Mouse (Mus musculus) kidney, embryonic 14.5 days (tissue): ENCODE results near the gene Rin3. TPM values are rescaled to one million over a fixed set of nuclear protein-coding genes. Genes with fewer than 3 reads are reported as not detected.
A peak's percentile ranks its signal among the peaks of the same experiment; 100 is the strongest.

Source experiments
- ATAC-seq: fragments of 200-750 bp; cut with Nextera tagmentation; 2 replicates; pipeline ENCODE4 v1.8.0; 2017; ENCODE audit warnings: moderate number of reproducible peaks, mild to moderate bottlenecking, moderate TSS enrichment, moderate library complexity; ENCODE audit not compliant: low FRiP score, low TSS enrichment
- H3K27ac ChIP-seq: fragments of 300-500 bp; sonication (generic); 2 replicates; pipeline ENCODE4 v1.5.1; 2014; ENCODE audit warnings: low read depth, mild to moderate bottlenecking, low read length, moderate library complexity, mixed read lengths
- H3K27me3 ChIP-seq: fragments of 300-500 bp; sonication (generic); 2 replicates; pipeline ENCODE4 v1.6.1; 2014; ENCODE audit warnings: mild to moderate bottlenecking, low read length; ENCODE audit not compliant: control insufficient read depth, insufficient read depth
- H3K36me3 ChIP-seq: fragments of 300-500 bp; sonication (generic); 2 replicates; pipeline ENCODE4 v1.6.1; 2014; ENCODE audit warnings: low read length, mixed read lengths; ENCODE audit not compliant: control insufficient read depth, insufficient read depth
- H3K4me1 ChIP-seq: fragments of 300-500 bp; sonication (generic); 2 replicates; pipeline ENCODE4 v1.6.1; 2014; ENCODE audit warnings: low read length, mixed read lengths; ENCODE audit not compliant: control insufficient read depth, insufficient read depth
- H3K4me2 ChIP-seq: fragments of 300-500 bp; sonication (generic); replicated peaks from 2 replicates; pipeline ENCODE4 v1.6.1; 2014; ENCODE audit warnings: low read depth, mild to moderate bottlenecking, low read length
- H3K4me3 ChIP-seq: fragments of 300-500 bp; sonication (generic); 2 replicates; pipeline ENCODE4 v1.5.1; 2014; ENCODE audit warnings: mild to moderate bottlenecking, low read length
- H3K9ac ChIP-seq: fragments of 300-500 bp; sonication (generic); 2 replicates; pipeline ENCODE4 v1.6.1; 2014; ENCODE audit warnings: low read depth, mild to moderate bottlenecking, low read length, moderate library complexity
- H3K9me3 ChIP-seq: fragments of 300-500 bp; sonication (generic); 2 replicates; pipeline ENCODE4 v1.6.1; 2016; ENCODE audit warnings: low read length; ENCODE audit not compliant: control insufficient read depth
- WGBS: fragments of 180-500 bp; shearing (Covaris S2); extraction: QIAGEN DNeasy Blood & Tissue Kit; methylation state at CpG from one replicate; pipeline ENCODE4 v1.1.7; 2014; 5-methylcytosine and 5-hydroxymethylcytosine counted together
- polyA plus RNA-seq: library from polyadenylated mRNA; unstranded; fragments of >200 nt; fragmentation: Nextera tagmentation; extraction: Ambion mirVana; gene quantifications from 2 replicates; pipeline ENCODE4 v1.2.1, GENCODE M21; 2014

Rin3 gene
- polyA plus RNA-seq, 1 experiment from 2014 or later: 9.2 TPM

DNA sequence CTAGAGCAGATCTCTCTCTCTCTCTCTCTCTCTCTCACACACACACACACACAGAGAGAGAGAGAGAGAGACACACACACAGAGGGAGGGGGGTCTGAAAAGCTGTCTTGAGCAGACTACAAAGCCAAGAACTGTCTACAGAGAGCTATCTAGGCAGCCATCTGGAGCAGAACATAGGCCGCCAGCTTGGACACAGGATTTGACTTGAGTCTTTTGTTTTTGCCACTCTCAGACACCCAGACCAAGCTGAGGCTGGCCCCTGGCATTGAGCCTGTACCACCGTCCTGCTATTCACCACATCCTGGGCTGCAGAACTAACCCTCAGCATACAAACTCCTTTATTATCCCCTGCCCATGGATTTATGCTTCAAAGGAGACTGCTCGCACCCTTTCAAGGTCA lies 136.7 kb downstream of the Rin3 start:
- Histone ChIP-seq H3K9me3 (no peaks in the 10 kb centered on the region), H3K4me1 (no peaks in the 10 kb centered on the region; the same call in 1 of the 2 replicates), H3K4me3 (no peak overlapping the region), H3K27me3 (no peaks in the 10 kb centered on the region), H3K36me3 (no peaks in the 10 kb centered on the region), H3K4me2 (no peak overlapping the region), H3K9ac (no peak overlapping the region), H3K27ac (peak overlapping the region; percentile 37; the same call in 1 of the 2 replicates)
- no peak for ATAC-seq
- 59% methylated on average over 3 of the region's 3 CpGs for WGBS

DNA sequence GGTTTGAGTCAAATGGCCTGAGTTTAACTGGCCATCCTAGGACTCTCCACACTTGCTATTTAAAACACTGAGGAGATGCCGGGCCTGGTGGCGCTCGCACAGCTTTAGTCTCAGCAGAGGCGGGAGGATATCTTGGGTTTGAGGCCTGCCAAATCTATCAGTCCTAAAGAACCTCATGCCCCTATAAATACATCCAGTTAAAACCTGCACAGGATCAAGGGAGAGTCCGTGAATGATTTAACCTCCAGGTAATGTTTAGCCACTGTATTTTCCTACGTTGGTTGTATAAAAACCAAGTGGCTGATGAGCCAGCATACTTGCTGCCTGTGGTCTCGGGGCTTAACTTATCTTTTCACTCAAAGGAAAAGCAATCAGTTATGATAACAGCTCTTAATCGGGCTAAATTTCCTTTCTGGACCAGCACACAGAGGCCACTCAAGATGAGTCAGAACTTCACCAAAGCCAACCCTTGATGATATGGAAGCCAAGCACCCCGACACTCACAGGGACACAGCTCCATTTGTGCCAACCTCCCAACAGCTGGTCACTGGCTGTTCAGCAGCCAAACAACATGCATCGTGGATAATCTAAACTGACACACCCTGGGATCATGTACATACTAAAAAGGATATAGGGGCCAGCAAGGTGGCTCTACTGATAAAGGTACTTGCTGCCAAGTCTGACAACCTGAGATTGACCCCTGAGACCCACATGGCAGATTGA lies 137.5 kb downstream of the Rin3 start:
- H3K9ac ChIP-seq: no peak overlapping the region
- H3K9me3 ChIP-seq: no peaks in the 10 kb centered on the region
- 84% methylated on average over 10 of the region's 10 CpGs for WGBS
- no peak overlapping the region for H3K4me2 ChIP-seq
- no peak for ATAC-seq
- H3K4me3 ChIP-seq: no peak overlapping the region
- H3K27me3 ChIP-seq: no peaks in the 10 kb centered on the region
- H3K4me1 ChIP-seq: no peaks in the 10 kb centered on the region; the same call in 1 of the 2 replicates
- H3K27ac ChIP-seq: no peak overlapping the region
- H3K36me3 ChIP-seq: no peaks in the 10 kb centered on the region

DNA sequence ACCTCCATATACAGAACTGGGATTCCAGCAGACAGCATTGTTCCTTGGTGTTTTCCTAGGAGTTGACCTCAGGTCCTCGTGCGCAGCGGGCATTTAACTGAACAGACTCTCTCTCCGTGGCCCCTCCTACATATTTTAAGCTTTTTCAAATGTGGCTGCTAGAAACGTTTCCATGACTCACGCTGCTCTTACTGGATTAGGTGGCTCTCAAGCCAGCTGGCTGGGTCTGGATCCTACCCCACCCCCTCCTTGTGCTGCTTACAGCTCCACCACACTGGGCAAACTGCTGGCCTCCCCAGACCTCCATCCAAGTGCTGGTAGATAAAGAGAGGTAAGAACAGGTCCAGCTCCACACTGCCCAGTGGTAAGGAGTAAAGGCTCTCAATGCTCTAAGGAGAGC lies 139.2 kb downstream of the Rin3 start:
- no peaks in the 10 kb centered on the region for H3K27me3 ChIP-seq
- WGBS: 85% methylated on average over 6 of the region's 6 CpGs
- no peak overlapping the region for H3K4me3 ChIP-seq
- no peak overlapping the region for H3K27ac ChIP-seq
- H3K4me1 ChIP-seq: no peaks in the 10 kb centered on the region
- no peaks in the 10 kb centered on the region for H3K9me3 ChIP-seq
- H3K4me2 ChIP-seq: no peak overlapping the region
- no peak for ATAC-seq
- no peak overlapping the region for H3K9ac ChIP-seq
- peaks cover 3% of the 10 kb centered on the region; the same call in 1 of the 2 replicates for H3K36me3 ChIP-seq

DNA sequence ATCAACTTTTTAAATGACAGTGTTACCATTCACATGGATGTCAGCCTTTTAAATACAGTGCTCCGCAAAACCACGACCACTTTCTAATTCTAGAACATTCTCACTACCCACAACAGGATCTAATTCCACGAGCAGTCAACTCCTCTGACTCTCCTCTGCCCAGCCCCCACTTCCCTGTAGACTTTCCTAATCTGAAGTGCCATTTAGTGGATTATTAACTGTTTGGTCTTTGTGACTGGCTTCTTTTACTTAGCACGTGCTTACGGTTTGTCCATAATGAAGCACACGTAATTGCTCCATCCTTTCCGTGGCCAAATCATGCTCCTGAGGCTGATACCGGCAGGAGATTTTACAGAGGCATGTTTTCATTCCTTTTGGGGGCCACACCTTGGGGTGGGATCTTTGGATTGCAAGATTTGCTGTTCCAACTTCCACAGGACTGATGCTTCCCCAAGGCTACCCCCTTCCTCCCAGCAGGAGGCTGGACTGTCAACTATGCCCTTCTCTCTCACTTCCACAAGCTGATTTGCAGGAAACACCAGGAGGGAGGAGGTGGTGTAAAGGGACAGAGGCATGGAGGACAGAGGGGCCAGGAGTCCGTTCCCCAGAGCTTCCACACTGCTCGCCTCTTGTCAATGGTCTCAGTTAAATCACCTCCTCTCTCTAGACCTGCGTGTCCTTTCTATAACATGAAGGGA lies 139.9 kb downstream of the Rin3 start:
- Histone ChIP-seq H3K27ac (no peak overlapping the region), H3K4me3 (no peak overlapping the region), H3K4me1 (no peaks in the 10 kb centered on the region), H3K36me3 (peaks cover 3% of the 10 kb centered on the region; the same call in 1 of the 2 replicates), H3K9ac (no peak overlapping the region), H3K4me2 (no peak overlapping the region), H3K27me3 (no peaks in the 10 kb centered on the region), H3K9me3 (no peaks in the 10 kb centered on the region)
- ATAC-seq: no peak
- 89% methylated on average over 11 of the region's 11 CpGs for WGBS

DNA sequence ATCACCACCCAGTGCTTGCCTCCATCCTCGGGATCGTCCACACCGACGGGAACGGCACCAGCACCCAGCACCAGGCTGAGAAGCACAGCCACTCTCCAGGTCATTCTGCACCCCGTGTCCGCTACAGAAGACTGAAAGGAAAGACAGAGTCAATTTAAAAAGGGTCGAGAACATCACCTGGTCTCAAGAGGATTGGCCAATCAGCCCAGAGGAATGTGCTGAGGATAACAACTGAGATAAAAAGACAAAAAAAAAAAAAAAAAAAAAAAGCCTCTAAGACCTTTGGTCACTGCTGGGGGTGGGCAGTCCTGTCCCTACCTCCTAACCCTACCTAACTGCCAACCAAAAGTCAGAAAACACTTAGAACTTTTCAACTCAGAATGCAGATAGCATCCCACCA lies 140.8 kb downstream of the Rin3 start:
- H3K36me3 ChIP-seq: peaks cover 3% of the 10 kb centered on the region; the same call in 1 of the 2 replicates
- ATAC-seq: no peak
- no peak overlapping the region for H3K9ac ChIP-seq
- no peak overlapping the region for H3K4me2 ChIP-seq
- H3K27ac ChIP-seq: no peak overlapping the region
- no peaks in the 10 kb centered on the region for H3K27me3 ChIP-seq
- no peaks in the 10 kb centered on the region for H3K9me3 ChIP-seq
- 93% methylated on average over 8 of the region's 8 CpGs for WGBS
- no peak overlapping the region for H3K4me3 ChIP-seq
- no peaks in the 10 kb centered on the region for H3K4me1 ChIP-seq

DNA sequence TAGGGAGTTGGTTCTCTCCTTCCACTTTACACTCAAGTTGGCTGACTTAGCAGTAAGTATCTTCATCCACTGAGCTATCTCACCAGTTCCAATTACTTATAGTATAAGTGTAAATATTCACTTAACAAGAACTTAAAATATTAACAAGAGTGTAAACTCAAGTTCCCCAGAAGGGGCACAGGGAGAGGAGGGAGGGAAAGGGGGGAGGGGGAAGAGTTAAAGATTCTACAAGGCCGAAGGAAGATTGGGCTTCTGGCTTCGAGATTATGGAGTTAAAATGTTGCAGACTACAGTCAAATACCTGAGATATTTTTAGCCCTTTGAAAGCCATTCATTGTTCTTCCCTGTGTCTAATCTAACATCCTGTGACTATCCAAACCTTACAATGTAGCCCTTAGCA lies 141.6 kb downstream of the Rin3 start:
- WGBS: 69% methylated on average over 2 of the region's 2 CpGs
- Histone ChIP-seq H3K27ac (no peak overlapping the region), H3K27me3 (no peaks in the 10 kb centered on the region), H3K4me2 (no peak overlapping the region), H3K4me1 (no peaks in the 10 kb centered on the region), H3K9me3 (no peaks in the 10 kb centered on the region), H3K36me3 (peaks cover 3% of the 10 kb centered on the region; the same call in 1 of the 2 replicates), H3K4me3 (no peak overlapping the region), H3K9ac (no peak overlapping the region)
- no peak for ATAC-seq

DNA sequence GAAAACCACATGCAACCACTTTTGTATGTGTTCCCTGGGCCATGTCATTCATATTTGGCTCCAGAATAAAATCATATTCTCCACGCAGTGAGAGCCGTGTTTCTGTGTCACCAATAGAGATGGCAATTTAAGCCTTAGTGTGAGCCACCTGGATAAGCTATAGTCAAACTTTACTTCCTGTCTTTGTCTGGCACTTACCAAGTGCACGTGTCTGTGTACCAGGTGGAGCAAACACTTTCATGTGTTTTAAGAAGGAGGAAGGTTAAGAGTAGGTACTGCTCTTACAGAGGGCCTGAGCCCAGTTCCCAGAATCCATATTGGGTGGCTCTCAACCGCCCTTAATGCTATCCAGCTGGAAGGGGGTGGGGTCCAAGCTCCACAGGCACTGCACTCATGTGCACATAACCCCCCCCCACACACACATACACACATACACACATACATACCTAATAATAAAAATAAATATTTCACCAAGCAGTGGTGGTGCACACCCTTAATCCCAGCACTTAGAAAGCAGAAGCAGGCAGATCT lies 142.3 kb downstream of the Rin3 start:
- no peak for ATAC-seq
- peaks cover 3% of the 10 kb centered on the region; the same call in 1 of the 2 replicates for H3K36me3 ChIP-seq
- H3K27ac ChIP-seq: no peak overlapping the region
- H3K4me2 ChIP-seq: no peak overlapping the region
- H3K9me3 ChIP-seq: no peaks in the 10 kb centered on the region
- no peaks in the 10 kb centered on the region for H3K4me1 ChIP-seq
- H3K9ac ChIP-seq: no peak overlapping the region
- 87% methylated on average over 4 of the region's 4 CpGs for WGBS
- H3K4me3 ChIP-seq: no peak overlapping the region
- no peaks in the 10 kb centered on the region for H3K27me3 ChIP-seq

DNA sequence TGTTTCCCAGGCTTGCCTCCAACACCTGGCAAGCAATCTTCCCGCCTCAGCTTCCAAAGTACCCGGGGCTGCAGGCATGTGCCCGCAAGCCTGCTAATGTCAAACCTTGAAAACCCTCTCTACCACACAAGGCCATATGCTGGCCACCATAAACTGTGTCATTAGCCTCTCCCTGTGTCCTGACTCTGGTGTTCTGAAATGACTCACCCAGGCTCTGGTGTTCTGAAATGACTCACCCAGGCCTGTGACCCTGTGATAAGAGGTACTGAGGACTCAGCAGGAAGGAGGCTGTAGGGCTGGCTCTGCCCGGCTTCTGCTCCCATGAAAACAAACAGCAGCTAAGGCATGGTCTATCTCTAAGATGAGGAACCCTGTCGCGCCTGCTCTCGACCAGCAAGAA lies 143.4 kb downstream of the Rin3 start:
- H3K4me2 ChIP-seq: no peak overlapping the region
- no peak for ATAC-seq
- no peaks in the 10 kb centered on the region for H3K9me3 ChIP-seq
- WGBS: 94% methylated on average over 7 of the region's 7 CpGs
- H3K27me3 ChIP-seq: no peaks in the 10 kb centered on the region
- H3K4me3 ChIP-seq: no peak overlapping the region
- H3K27ac ChIP-seq: no peak overlapping the region
- no peaks in the 10 kb centered on the region for H3K4me1 ChIP-seq
- H3K9ac ChIP-seq: no peak overlapping the region
- H3K36me3 ChIP-seq: peaks cover 3% of the 10 kb centered on the region; the same call in 1 of the 2 replicates

DNA sequence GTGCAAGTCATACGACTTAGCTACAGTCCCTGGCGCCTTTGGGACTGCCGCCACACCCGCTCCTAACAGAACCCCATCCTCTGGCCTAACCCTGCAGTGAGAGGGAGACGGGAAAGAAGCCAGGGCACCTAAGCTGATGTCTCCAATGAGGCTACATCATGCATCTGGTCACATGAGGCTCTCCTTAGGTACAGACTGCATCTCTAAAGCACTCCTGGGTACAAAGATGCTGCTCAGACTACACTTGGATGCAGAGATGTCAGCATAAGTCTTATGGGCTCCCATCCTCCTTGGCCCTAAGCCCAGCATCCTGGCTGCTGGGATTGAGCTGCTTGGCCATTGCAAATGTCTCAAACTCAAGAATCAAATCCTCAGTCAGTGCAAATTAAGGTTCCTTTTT lies 146.8 kb downstream of the Rin3 start:
- ATAC-seq: no peak
- Histone ChIP-seq H3K27ac (no peak overlapping the region), H3K4me3 (no peak overlapping the region), H3K36me3 (peaks cover 3% of the 10 kb centered on the region; the same call in 1 of the 2 replicates), H3K27me3 (no peaks in the 10 kb centered on the region), H3K9me3 (no peaks in the 10 kb centered on the region), H3K4me2 (no peak overlapping the region), H3K4me1 (no peaks in the 10 kb centered on the region), H3K9ac (no peak overlapping the region)
- 93% methylated on average over 5 of the region's 5 CpGs for WGBS
